Mouse (Mus musculus) ES-Bruce4 (cell line): ENCODE measurements around the gene Nxpe3.

Experiments
- CTCF ChIP-seq: IDR thresholded peaks from one replicate; pipeline ENCODE4 v1.8.1; 2011; ENCODE audit warnings: low read depth, low read length
- POLR2A ChIP-seq: IDR thresholded peaks from one replicate; pipeline ENCODE4 v1.8.1; 2011; ENCODE audit warnings: low read length; ENCODE audit not compliant: insufficient read depth

DNA sequence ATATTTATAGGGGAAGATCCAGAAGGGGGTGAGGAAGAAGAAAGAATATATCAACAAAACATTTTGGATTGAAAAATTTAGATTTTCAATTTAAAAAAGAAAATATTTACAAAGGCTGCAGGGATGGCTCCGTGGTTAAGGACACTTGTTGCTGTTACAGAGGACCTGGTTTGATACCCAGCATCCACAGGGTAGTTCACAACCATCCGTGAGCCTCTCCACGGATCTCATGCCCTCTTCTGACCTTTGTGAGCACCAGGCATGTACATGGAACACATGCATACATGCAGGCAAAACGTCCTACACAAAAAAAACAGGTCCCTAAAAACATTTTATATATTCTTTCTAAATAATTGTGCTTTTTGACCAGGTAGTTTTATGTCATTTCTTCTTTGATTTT, 31.3 kb downstream of the Nxpe3 start:
- TF ChIP-seq CTCF (no peak), POLR2A (no peak)
